Mouse (Mus musculus): Measurements from ENCODE around the gene Foxs1.

DNA sequence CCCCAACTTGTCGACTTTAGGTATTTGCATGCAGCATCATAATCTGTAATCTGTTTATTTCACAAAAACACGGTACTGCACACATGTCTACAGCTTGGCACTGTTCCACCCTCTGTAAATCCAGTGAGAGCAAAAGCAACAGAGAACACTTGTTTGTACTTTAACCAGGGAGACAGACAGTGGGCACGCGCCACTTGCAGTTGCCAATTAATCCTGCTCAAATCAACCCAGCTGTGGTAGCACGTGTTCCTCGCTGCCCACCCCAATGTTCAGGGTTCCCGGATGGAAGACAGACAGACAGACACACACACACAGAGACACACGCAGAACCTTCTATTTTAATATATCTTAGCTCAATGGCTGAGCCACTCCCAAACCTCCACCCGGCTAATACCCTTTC, 37.2 kb downstream of the Foxs1 start:
- no peak for TF ChIP-seq CTCF (IDR thresholded peaks at IDR 0.05; ENCODE audit: low read depth, low read length)
- no peak for TF ChIP-seq POLR2A (IDR thresholded peaks at IDR 0.05; ENCODE audit: extremely low read depth, insufficient read depth, low read length)

All from liver, adult 2 months (tissue).